Mouse (Mus musculus): Measurements from ENCODE around the gene Padi3. TPM values are rescaled to one million over a fixed set of nuclear protein-coding genes. Genes with fewer than 3 reads are reported as not detected.

Padi3 gene
- polyA plus RNA-seq, 1 experiment from 2014 or later = not detected

GRCm38 (mm10) chr4:140779803-140780397 is 30.5 kb downstream of the Padi3 start:
- Histone ChIP-seq H3K4me1 (ENCODE audit: control insufficient read depth, insufficient read depth, low read length) (no peaks in the 10 kb centered on the region), H3K4me2 (ENCODE audit: low read depth) (no peak overlapping the region), H3K4me3 (ENCODE audit: low read depth, low read length) (no peak overlapping the region), H3K27me3 (ENCODE audit: control insufficient read depth, insufficient read depth, low read length) (no peaks in the 10 kb centered on the region), H3K9me3 (ENCODE audit: control insufficient read depth, low read length) (no peaks in the 10 kb centered on the region), H3K27ac (ENCODE audit: low read depth, low read length) (no peak overlapping the region), H3K36me3 (ENCODE audit: control insufficient read depth, insufficient read depth, low read length) (no peaks in the 10 kb centered on the region), H3K9ac (ENCODE audit: low read length) (no peak overlapping the region)
- DNase-seq (ENCODE audit: low spot score) (peak; percentile 69), ATAC-seq (ENCODE audit: insufficient read depth, low FRiP score, low TSS enrichment) (no peak)
- WGBS = 50% methylated on average over 19 of the region's 19 CpGs

- Histone ChIP-seq H3K9me3 (ENCODE audit: control insufficient read depth, low read length) (no peaks in the 10 kb centered on the region), H3K4me3 (ENCODE audit: low read depth, low read length) (no peak overlapping the region), H3K27me3 (ENCODE audit: control insufficient read depth, insufficient read depth, low read length) (no peaks in the 10 kb centered on the region), H3K4me2 (ENCODE audit: low read depth) (no peak overlapping the region), H3K4me1 (ENCODE audit: control insufficient read depth, insufficient read depth, low read length) (no peaks in the 10 kb centered on the region), H3K36me3 (ENCODE audit: control insufficient read depth, insufficient read depth, low read length) (no peaks in the 10 kb centered on the region), H3K9ac (ENCODE audit: low read length) (no peak overlapping the region), H3K27ac (ENCODE audit: low read depth, low read length) (no peak overlapping the region)
- DNase-seq (ENCODE audit: low spot score) (no peak), ATAC-seq (ENCODE audit: insufficient read depth, low FRiP score, low TSS enrichment) (no peak)
- WGBS = 69% methylated on average over 13 of the region's 13 CpGs
These were observed 33.8 kb downstream of the Padi3 start for GRCm38 (mm10) chr4:140776623-140777022.

GRCm38 (mm10) chr4:140775876-140776275 is 34.6 kb downstream of the Padi3 start:
- Histone ChIP-seq H3K9ac (ENCODE audit: low read length) (no peak overlapping the region), H3K9me3 (ENCODE audit: control insufficient read depth, low read length) (no peaks in the 10 kb centered on the region), H3K4me2 (ENCODE audit: low read depth) (no peak overlapping the region), H3K4me1 (ENCODE audit: control insufficient read depth, insufficient read depth, low read length) (no peaks in the 10 kb centered on the region), H3K36me3 (ENCODE audit: control insufficient read depth, insufficient read depth, low read length) (no peaks in the 10 kb centered on the region), H3K27ac (ENCODE audit: low read depth, low read length) (no peak overlapping the region), H3K4me3 (ENCODE audit: low read depth, low read length) (no peak overlapping the region), H3K27me3 (ENCODE audit: control insufficient read depth, insufficient read depth, low read length) (no peaks in the 10 kb centered on the region)
- ATAC-seq (ENCODE audit: insufficient read depth, low FRiP score, low TSS enrichment) (no peak), DNase-seq (ENCODE audit: low spot score) (no peak)
- 88% methylated on average over 10 of the region's 10 CpGs for WGBS

GRCm38 (mm10) chr4:140774893-140775292 is 35.6 kb downstream of the Padi3 start:
- H3K27me3 ChIP-seq (ENCODE audit: control insufficient read depth, insufficient read depth, low read length) = no peaks in the 10 kb centered on the region
- H3K27ac ChIP-seq (ENCODE audit: low read depth, low read length) = no peak overlapping the region
- H3K36me3 ChIP-seq (ENCODE audit: control insufficient read depth, insufficient read depth, low read length) = no peaks in the 10 kb centered on the region
- H3K4me1 ChIP-seq (ENCODE audit: control insufficient read depth, insufficient read depth, low read length) = no peaks in the 10 kb centered on the region; the same call in 1 of the 2 replicates
- 86% methylated on average over 9 of the region's 9 CpGs for WGBS
- DNase-seq (ENCODE audit: low spot score) (no peak), ATAC-seq (ENCODE audit: insufficient read depth, low FRiP score, low TSS enrichment) (no peak)
- H3K9me3 ChIP-seq (ENCODE audit: control insufficient read depth, low read length) = no peaks in the 10 kb centered on the region
- no peak overlapping the region for H3K4me3 ChIP-seq (ENCODE audit: low read depth, low read length)
- no peak overlapping the region for H3K4me2 ChIP-seq (ENCODE audit: low read depth)
- H3K9ac ChIP-seq (ENCODE audit: low read length) = no peak overlapping the region

GRCm38 (mm10) chr4:140774025-140774800 is 36.2 kb downstream of the Padi3 start, which contains the start of gene Padi4:
TSS of gene Padi4 (minus strand) at chr4:140774236.
- 84% methylated on average over 21 of the region's 21 CpGs for WGBS
- ATAC-seq (ENCODE audit: insufficient read depth, low FRiP score, low TSS enrichment) (no peak), DNase-seq (ENCODE audit: low spot score) (no peak)
- no peak within 1 kb of the TSS for H3K4me2 ChIP-seq (ENCODE audit: low read depth)
- no peak within 1 kb of the TSS for H3K9ac ChIP-seq (ENCODE audit: low read length)
- H3K36me3 ChIP-seq (ENCODE audit: control insufficient read depth, insufficient read depth, low read length) = no peaks in the 10 kb centered on the region
- no peak within 1 kb of the TSS for H3K27ac ChIP-seq (ENCODE audit: low read depth, low read length)
- no peaks in the 10 kb centered on the region; the same call in 1 of the 2 replicates for H3K4me1 ChIP-seq (ENCODE audit: control insufficient read depth, insufficient read depth, low read length)
- no peaks in the 10 kb centered on the region for H3K9me3 ChIP-seq (ENCODE audit: control insufficient read depth, low read length)
- H3K4me3 ChIP-seq (ENCODE audit: low read depth, low read length) = no peak within 1 kb of the TSS
- no peaks in the 10 kb centered on the region for H3K27me3 ChIP-seq (ENCODE audit: control insufficient read depth, insufficient read depth, low read length)

- ATAC-seq (ENCODE audit: insufficient read depth, low FRiP score, low TSS enrichment) = no peak
- Histone ChIP-seq H3K36me3 (ENCODE audit: control insufficient read depth, insufficient read depth, low read length) (no peaks in the 10 kb centered on the region), H3K9ac (ENCODE audit: low read length) (no peak overlapping the region), H3K27ac (ENCODE audit: low read depth, low read length) (no peak overlapping the region), H3K4me3 (ENCODE audit: low read depth, low read length) (no peak overlapping the region), H3K4me1 (ENCODE audit: control insufficient read depth, insufficient read depth, low read length) (no peaks in the 10 kb centered on the region; the same call in 1 of the 2 replicates), H3K4me2 (ENCODE audit: low read depth) (no peak overlapping the region), H3K27me3 (ENCODE audit: control insufficient read depth, insufficient read depth, low read length) (no peaks in the 10 kb centered on the region), H3K9me3 (ENCODE audit: control insufficient read depth, low read length) (no peaks in the 10 kb centered on the region)
- 48% methylated on average over 4 of the region's 4 CpGs for WGBS
- no peak for DNase-seq (ENCODE audit: low spot score)
These were observed 39.4 kb downstream of the Padi3 start for GRCm38 (mm10) chr4:140771091-140771490.

GRCm38 (mm10) chr4:140770433-140770832 is 40.0 kb downstream of the Padi3 start:
- Histone ChIP-seq H3K9ac (ENCODE audit: low read length) (peak overlapping the region; percentile 35), H3K4me1 (ENCODE audit: control insufficient read depth, insufficient read depth, low read length) (no peaks in the 10 kb centered on the region; the same call in 1 of the 2 replicates), H3K27me3 (ENCODE audit: control insufficient read depth, insufficient read depth, low read length) (no peaks in the 10 kb centered on the region), H3K4me2 (ENCODE audit: low read depth) (peak overlapping the region; percentile 32), H3K27ac (ENCODE audit: low read depth, low read length) (no peak overlapping the region), H3K36me3 (ENCODE audit: control insufficient read depth, insufficient read depth, low read length) (no peaks in the 10 kb centered on the region), H3K9me3 (ENCODE audit: control insufficient read depth, low read length) (no peaks in the 10 kb centered on the region), H3K4me3 (ENCODE audit: low read depth, low read length) (no peak overlapping the region)
- no peak for ATAC-seq (ENCODE audit: insufficient read depth, low FRiP score, low TSS enrichment)
- WGBS = 17% methylated on average over 13 of the region's 13 CpGs
- DNase-seq (ENCODE audit: low spot score) = peak; percentile 55

- WGBS = 80% methylated on average over 5 of the region's 5 CpGs
- Histone ChIP-seq H3K36me3 (ENCODE audit: control insufficient read depth, insufficient read depth, low read length) (no peaks in the 10 kb centered on the region), H3K27me3 (ENCODE audit: control insufficient read depth, insufficient read depth, low read length) (no peaks in the 10 kb centered on the region), H3K4me1 (ENCODE audit: control insufficient read depth, insufficient read depth, low read length) (no peaks in the 10 kb centered on the region; the same call in 1 of the 2 replicates), H3K27ac (ENCODE audit: low read depth, low read length) (no peak overlapping the region), H3K9me3 (ENCODE audit: control insufficient read depth, low read length) (no peaks in the 10 kb centered on the region), H3K4me3 (ENCODE audit: low read depth, low read length) (no peak overlapping the region), H3K4me2 (ENCODE audit: low read depth) (no peak overlapping the region), H3K9ac (ENCODE audit: low read length) (no peak overlapping the region)
- DNase-seq (ENCODE audit: low spot score) (no peak), ATAC-seq (ENCODE audit: insufficient read depth, low FRiP score, low TSS enrichment) (peak; percentile 27; the same call in 1 of the 2 replicates)
These were observed 41.5 kb downstream of the Padi3 start for GRCm38 (mm10) chr4:140768973-140769372.

GRCm38 (mm10) chr4:140765936-140766335 is 44.5 kb downstream of the Padi3 start:
- Histone ChIP-seq H3K9me3 (ENCODE audit: control insufficient read depth, low read length) (no peaks in the 10 kb centered on the region), H3K27ac (ENCODE audit: low read depth, low read length) (no peak overlapping the region), H3K4me1 (ENCODE audit: control insufficient read depth, insufficient read depth, low read length) (no peaks in the 10 kb centered on the region; the same call in 1 of the 2 replicates), H3K9ac (ENCODE audit: low read length) (no peak overlapping the region), H3K4me2 (ENCODE audit: low read depth) (no peak overlapping the region), H3K4me3 (ENCODE audit: low read depth, low read length) (no peak overlapping the region), H3K27me3 (ENCODE audit: control insufficient read depth, insufficient read depth, low read length) (no peaks in the 10 kb centered on the region), H3K36me3 (ENCODE audit: control insufficient read depth, insufficient read depth, low read length) (no peaks in the 10 kb centered on the region)
- WGBS = 81% methylated on average over 3 of the region's 3 CpGs
- DNase-seq (ENCODE audit: low spot score) (no peak), ATAC-seq (ENCODE audit: insufficient read depth, low FRiP score, low TSS enrichment) (no peak)

Data from neural tube, embryonic 11.5 days (tissue).